Mouse (Mus musculus): Measurements from ENCODE around the gene Rrn3. TPM values are rescaled to one million over a fixed set of nuclear protein-coding genes. Genes with fewer than 3 reads are reported as not detected.
A peak's percentile ranks its signal among the peaks of the same experiment; 100 is the strongest.
"Not testable (repeated sequence)": the region's sequence is repeated elsewhere in the genome, so short reads cannot be mapped to it uniquely, and the experiment has no call there.

Rrn3 gene
- polyA plus RNA-seq, 1 experiment from 2014 or later = 97.8 TPM

DNA sequence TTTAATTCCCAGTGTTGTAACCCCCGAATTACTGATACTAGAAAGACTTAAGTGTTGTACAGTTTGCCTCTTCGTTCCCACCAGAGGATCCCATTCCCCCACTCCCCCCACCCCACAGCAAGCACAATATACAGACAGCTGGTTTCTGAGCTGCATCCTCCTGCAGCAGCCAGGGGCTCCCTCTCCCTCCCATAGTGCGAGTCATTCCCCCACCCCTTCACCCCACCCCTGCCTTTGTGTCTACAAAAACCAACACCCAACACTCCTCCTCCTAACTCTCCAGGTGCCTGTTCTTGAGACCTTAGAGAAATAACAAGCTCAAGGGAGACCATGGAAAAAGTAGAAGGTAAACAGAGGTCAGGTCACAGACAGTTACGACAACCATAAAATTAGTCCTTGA lies 8.9 kb upstream of the Rrn3 start:
- not testable (repeated sequence) for H3K4me1 ChIP-seq (ENCODE audit: control insufficient read depth, insufficient read depth, low read length); H3K27ac ChIP-seq (ENCODE audit: low read depth, low read length); H3K4me2 ChIP-seq (ENCODE audit: low read depth, low read length); H3K4me3 ChIP-seq (ENCODE audit: low read depth, low read length); H3K36me3 ChIP-seq (ENCODE audit: control insufficient read depth, insufficient read depth, low read length); H3K9me3 ChIP-seq (ENCODE audit: control insufficient read depth, low read length); H3K9ac ChIP-seq (replicated peaks; ENCODE audit: low read depth, low read length); ATAC-seq (ENCODE audit: low read depth); H3K27me3 ChIP-seq (ENCODE audit: control insufficient read depth, insufficient read depth, low read length)
- 72% methylated on average over 4 of the region's 4 CpGs for WGBS

DNA sequence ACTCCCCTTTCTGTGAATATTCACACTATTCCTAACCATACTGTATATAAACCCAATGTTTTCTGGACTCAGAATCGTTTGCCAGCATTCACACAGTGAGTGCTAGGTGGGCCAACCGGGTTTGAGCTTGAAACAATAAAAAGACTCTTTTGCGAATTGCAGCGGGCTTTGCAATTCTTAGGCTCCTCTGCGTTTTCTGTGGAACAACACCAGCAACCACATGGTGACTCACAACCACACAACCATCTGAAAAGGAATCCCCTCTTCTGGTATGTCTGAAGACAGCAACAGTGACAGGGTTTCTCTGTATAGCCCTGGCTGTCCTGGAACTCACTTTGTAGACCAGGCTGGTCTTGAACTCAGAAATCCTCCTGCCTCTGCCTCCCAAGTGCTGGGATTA lies 8.5 kb upstream of the Rrn3 start:
- not testable (repeated sequence) for H3K9me3 ChIP-seq (ENCODE audit: control insufficient read depth, low read length); H3K4me2 ChIP-seq (ENCODE audit: low read depth, low read length); ATAC-seq (ENCODE audit: low read depth); H3K9ac ChIP-seq (replicated peaks; ENCODE audit: low read depth, low read length); H3K4me1 ChIP-seq (ENCODE audit: control insufficient read depth, insufficient read depth, low read length); H3K27ac ChIP-seq (ENCODE audit: low read depth, low read length); H3K4me3 ChIP-seq (ENCODE audit: low read depth, low read length); H3K36me3 ChIP-seq (ENCODE audit: control insufficient read depth, insufficient read depth, low read length); H3K27me3 ChIP-seq (ENCODE audit: control insufficient read depth, insufficient read depth, low read length)
- whole genome bisulfite sequencing = 84% methylated on average over 5 of the region's 5 CpGs

DNA sequence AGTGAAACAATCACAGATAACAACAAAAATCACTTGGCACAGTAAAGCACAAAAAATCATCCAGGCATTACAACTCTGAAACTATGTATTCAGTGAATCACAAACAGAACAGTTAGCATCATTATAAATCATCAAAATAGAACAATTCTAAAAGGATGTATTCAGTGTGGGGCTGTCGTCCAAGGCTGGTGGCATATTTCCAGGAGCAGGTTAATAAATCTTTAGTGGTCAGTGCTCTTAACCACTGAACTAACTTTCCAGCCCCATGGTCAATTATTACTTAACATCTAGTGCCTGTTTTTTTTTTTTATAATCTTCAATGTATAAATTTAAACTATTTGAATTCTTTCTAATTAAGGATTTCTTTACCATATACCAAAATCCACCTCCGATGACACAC lies 6.5 kb upstream of the Rrn3 start:
- not testable (repeated sequence) for ATAC-seq (ENCODE audit: low read depth); H3K4me1 ChIP-seq (ENCODE audit: control insufficient read depth, insufficient read depth, low read length); H3K36me3 ChIP-seq (ENCODE audit: control insufficient read depth, insufficient read depth, low read length); H3K9ac ChIP-seq (replicated peaks; ENCODE audit: low read depth, low read length); H3K9me3 ChIP-seq (ENCODE audit: control insufficient read depth, low read length); H3K27ac ChIP-seq (ENCODE audit: low read depth, low read length); H3K4me2 ChIP-seq (ENCODE audit: low read depth, low read length); H3K27me3 ChIP-seq (ENCODE audit: control insufficient read depth, insufficient read depth, low read length); H3K4me3 ChIP-seq (ENCODE audit: low read depth, low read length)
- WGBS = 79% methylated on average over 2 of the region's 2 CpGs

DNA sequence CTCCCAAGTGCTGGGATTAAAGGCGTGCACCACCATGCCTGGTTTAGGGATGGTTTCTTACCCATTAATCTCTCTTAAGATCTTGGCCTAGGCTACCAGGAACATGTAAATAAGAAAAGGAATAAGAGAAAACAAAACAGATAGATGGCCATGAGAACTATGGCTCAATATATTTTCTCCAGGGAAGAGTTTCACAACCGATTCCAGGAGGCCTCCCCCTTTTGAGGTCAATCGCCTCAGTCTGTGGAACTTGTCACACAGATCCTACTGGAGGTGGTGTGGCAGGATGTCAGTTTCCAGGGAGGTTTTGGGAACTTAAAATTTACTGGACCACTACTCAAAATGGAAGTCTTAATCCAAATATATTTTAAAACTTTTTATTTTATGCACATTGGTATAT lies 5.9 kb upstream of the Rrn3 start:
- not testable (repeated sequence) for H3K9me3 ChIP-seq (ENCODE audit: control insufficient read depth, low read length); ATAC-seq (ENCODE audit: low read depth); H3K27me3 ChIP-seq (ENCODE audit: control insufficient read depth, insufficient read depth, low read length); H3K4me1 ChIP-seq (ENCODE audit: control insufficient read depth, insufficient read depth, low read length); H3K27ac ChIP-seq (ENCODE audit: low read depth, low read length); H3K4me2 ChIP-seq (ENCODE audit: low read depth, low read length); H3K36me3 ChIP-seq (ENCODE audit: control insufficient read depth, insufficient read depth, low read length); H3K4me3 ChIP-seq (ENCODE audit: low read depth, low read length); H3K9ac ChIP-seq (replicated peaks; ENCODE audit: low read depth, low read length)
- WGBS = 89% methylated on average over 3 of the region's 3 CpGs

DNA sequence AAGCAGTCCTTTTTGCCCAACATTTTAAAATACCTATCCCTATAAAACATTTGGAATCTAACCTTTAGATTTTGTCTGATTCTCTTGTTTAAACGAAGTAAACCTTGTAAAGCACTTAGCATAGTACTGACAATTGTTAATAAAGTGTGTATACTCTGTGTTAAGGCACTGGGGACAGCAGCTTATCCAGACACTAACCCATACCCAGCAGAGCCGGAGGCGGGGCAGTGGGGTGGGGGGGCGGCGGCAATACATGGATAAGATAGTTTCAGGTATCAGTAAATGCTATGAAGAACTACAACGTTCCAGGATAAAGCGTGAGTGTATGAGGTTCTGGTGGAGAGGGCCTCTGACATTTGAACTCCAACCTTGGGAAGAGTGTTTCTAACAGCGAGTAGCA lies 708 bp downstream of the Rrn3 start:
- H3K27me3 ChIP-seq (ENCODE audit: control insufficient read depth, insufficient read depth, low read length) = no peaks in the 10 kb centered on the region
- no peaks in the 10 kb centered on the region for H3K9me3 ChIP-seq (ENCODE audit: control insufficient read depth, low read length)
- WGBS = 33% methylated on average over 8 of the region's 8 CpGs
- H3K4me2 ChIP-seq (ENCODE audit: low read depth, low read length) = peak overlapping the region; percentile 85
- H3K36me3 ChIP-seq (ENCODE audit: control insufficient read depth, insufficient read depth, low read length) = peaks cover 18% of the 10 kb centered on the region
- H3K9ac ChIP-seq (replicated peaks; ENCODE audit: low read depth, low read length) = peak overlapping the region; percentile 90
- H3K27ac ChIP-seq (ENCODE audit: low read depth, low read length) = no peak overlapping the region
- H3K4me3 ChIP-seq (ENCODE audit: low read depth, low read length) = peak overlapping the region; percentile 97
- H3K4me1 ChIP-seq (ENCODE audit: control insufficient read depth, insufficient read depth, low read length) = peaks cover 12% of the 10 kb centered on the region
- ATAC-seq (ENCODE audit: low read depth) = peak; percentile 30; the same call in 1 of the 2 replicates

DNA sequence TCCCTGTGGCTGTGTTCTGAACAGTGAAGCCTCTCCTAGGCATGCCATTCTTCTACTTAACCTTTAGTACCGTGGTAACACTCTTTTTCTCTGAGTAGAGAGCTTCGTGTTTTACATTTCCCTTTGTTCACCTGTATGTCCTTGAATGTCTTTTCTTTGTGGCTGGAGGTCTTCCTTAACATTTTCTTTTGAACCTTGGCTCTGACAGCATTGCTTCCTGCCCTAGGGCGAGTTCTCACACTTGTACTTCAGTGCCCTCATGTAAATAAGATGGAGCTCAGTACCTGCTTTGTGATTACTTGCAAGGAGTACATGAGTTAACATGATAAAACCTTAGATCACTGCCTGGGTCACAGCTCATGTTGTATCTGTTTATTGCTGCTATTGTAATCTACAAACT lies 5.4 kb downstream of the Rrn3 start:
- Histone ChIP-seq H3K4me2 (ENCODE audit: low read depth, low read length) (no peak overlapping the region), H3K9me3 (ENCODE audit: control insufficient read depth, low read length) (no peaks in the 10 kb centered on the region), H3K9ac (replicated peaks; ENCODE audit: low read depth, low read length) (no peak overlapping the region), H3K4me1 (ENCODE audit: control insufficient read depth, insufficient read depth, low read length) (peaks cover 7% of the 10 kb centered on the region), H3K27ac (ENCODE audit: low read depth, low read length) (no peak overlapping the region), H3K36me3 (ENCODE audit: control insufficient read depth, insufficient read depth, low read length) (peaks cover 52% of the 10 kb centered on the region), H3K27me3 (ENCODE audit: control insufficient read depth, insufficient read depth, low read length) (no peaks in the 10 kb centered on the region), H3K4me3 (ENCODE audit: low read depth, low read length) (no peak overlapping the region)
- no peak for ATAC-seq (ENCODE audit: low read depth)
- 84% methylated on average over 3 of the region's 3 CpGs for WGBS

DNA sequence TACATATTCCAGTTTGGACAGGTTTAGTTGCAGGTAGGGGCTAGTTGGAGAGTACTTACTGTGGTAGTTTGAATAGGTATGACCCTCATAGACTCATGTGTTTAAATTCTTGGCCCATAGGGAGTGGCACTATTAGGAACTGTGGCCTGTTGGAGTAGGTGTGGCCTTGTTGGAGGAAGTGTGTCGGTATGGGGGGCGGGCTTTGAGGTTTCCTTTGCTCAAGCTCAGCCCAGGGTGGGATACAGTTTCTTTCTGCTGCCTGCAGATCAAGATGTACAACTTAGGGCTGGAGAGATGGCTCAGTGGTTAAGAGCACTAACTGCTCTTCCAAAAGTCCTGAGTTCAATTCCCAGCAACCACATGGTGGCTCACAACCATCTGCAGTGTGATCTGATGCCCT lies 12.9 kb downstream of the Rrn3 start:
- not testable (repeated sequence) for H3K27me3 ChIP-seq (ENCODE audit: control insufficient read depth, insufficient read depth, low read length); H3K27ac ChIP-seq (ENCODE audit: low read depth, low read length); ATAC-seq (ENCODE audit: low read depth); H3K4me3 ChIP-seq (ENCODE audit: low read depth, low read length); H3K4me1 ChIP-seq (ENCODE audit: control insufficient read depth, insufficient read depth, low read length); H3K4me2 ChIP-seq (ENCODE audit: low read depth, low read length); H3K9ac ChIP-seq (replicated peaks; ENCODE audit: low read depth, low read length); H3K9me3 ChIP-seq (ENCODE audit: control insufficient read depth, low read length)
- H3K36me3 ChIP-seq (ENCODE audit: control insufficient read depth, insufficient read depth, low read length) = peaks cover 76% of the 10 kb centered on the region
- WGBS = 93% methylated on average over 2 of the region's 2 CpGs

DNA sequence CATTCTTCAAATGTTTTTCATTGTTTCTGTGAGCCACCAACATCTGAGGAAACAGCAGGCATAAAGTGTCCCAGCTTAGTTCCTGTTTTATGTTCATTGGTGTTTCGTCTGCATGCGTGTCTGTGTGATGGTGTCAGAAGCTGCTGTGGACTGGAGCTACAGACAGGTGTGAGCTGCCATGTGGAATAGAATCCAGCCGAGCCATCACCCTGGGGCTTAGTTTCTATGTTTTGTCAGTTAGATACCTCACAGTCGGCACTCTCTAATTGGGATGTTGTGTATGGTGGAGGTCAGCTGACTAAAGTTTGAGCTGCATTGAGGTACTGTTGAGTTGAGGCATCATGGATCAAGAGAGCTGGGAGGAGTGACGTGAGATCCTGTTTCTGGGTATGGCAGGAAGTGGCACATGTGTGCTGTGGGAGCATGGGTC lies 16.3 kb downstream of the Rrn3 start:
- no peaks in the 10 kb centered on the region for H3K9me3 ChIP-seq (ENCODE audit: control insufficient read depth, low read length)
- WGBS = 93% methylated on average over 5 of the region's 5 CpGs
- no peak overlapping the region for H3K4me3 ChIP-seq (ENCODE audit: low read depth, low read length)
- no peak overlapping the region for H3K27ac ChIP-seq (ENCODE audit: low read depth, low read length)
- H3K4me2 ChIP-seq (ENCODE audit: low read depth, low read length) = no peak overlapping the region
- peaks cover 77% of the 10 kb centered on the region for H3K36me3 ChIP-seq (ENCODE audit: control insufficient read depth, insufficient read depth, low read length)
- H3K27me3 ChIP-seq (ENCODE audit: control insufficient read depth, insufficient read depth, low read length) = no peaks in the 10 kb centered on the region
- no peak overlapping the region for H3K9ac ChIP-seq (replicated peaks; ENCODE audit: low read depth, low read length)
- ATAC-seq (ENCODE audit: low read depth) = no peak
- no peaks in the 10 kb centered on the region for H3K4me1 ChIP-seq (ENCODE audit: control insufficient read depth, insufficient read depth, low read length)

DNA sequence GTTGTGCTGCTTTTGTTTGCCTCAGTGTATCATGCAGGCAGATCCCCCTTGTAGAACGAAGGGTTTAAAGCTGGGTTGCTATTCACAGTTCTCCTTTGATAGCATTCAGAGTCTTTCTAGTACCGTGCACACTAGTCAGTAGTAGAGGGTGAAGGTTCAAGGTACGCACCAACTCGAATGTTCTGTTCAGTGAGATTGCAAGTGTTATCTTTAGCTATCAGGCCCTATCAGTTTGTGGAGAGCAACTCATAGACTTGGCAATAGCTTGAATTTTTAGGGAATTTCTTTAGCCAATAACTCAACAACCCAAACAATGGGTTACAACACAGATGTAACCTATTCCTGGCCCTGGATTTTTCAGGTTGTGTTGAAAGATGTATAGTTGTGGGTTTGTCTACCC lies 20.7 kb downstream of the Rrn3 start:
- Histone ChIP-seq H3K27ac (ENCODE audit: low read depth, low read length) (no peak overlapping the region), H3K4me3 (ENCODE audit: low read depth, low read length) (no peak overlapping the region), H3K9ac (replicated peaks; ENCODE audit: low read depth, low read length) (no peak overlapping the region), H3K4me2 (ENCODE audit: low read depth, low read length) (no peak overlapping the region), H3K4me1 (ENCODE audit: control insufficient read depth, insufficient read depth, low read length) (no peaks in the 10 kb centered on the region), H3K36me3 (ENCODE audit: control insufficient read depth, insufficient read depth, low read length) (peaks cover 61% of the 10 kb centered on the region), H3K9me3 (ENCODE audit: control insufficient read depth, low read length) (no peaks in the 10 kb centered on the region), H3K27me3 (ENCODE audit: control insufficient read depth, insufficient read depth, low read length) (no peaks in the 10 kb centered on the region)
- WGBS = over 99% methylated on average over 4 of the region's 4 CpGs
- ATAC-seq (ENCODE audit: low read depth) = no peak

DNA sequence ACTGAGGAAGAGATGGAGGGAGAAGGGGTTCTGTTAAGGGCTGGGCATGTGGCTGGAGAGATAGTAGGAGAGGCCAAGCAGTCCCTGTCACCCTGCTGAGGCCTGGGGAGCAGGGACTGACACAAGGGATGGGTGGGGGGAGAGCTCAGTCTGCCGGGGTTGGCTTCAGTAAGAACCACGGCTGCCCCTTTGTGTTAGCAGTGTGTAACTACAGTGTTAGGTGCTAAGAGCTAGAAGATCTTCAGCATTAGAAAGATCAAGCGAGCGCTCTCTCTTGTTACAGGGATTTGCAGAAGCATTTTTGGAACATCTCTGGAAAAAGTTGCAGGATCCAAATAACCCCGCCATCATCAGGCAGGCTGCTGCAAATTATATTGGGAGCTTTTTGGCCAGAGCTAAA lies 24.2 kb downstream of the Rrn3 start:
- no peaks in the 10 kb centered on the region for H3K9me3 ChIP-seq (ENCODE audit: control insufficient read depth, low read length)
- H3K27me3 ChIP-seq (ENCODE audit: control insufficient read depth, insufficient read depth, low read length) = no peaks in the 10 kb centered on the region
- H3K4me3 ChIP-seq (ENCODE audit: low read depth, low read length) = no peak overlapping the region
- H3K27ac ChIP-seq (ENCODE audit: low read depth, low read length) = no peak overlapping the region
- no peaks in the 10 kb centered on the region for H3K4me1 ChIP-seq (ENCODE audit: control insufficient read depth, insufficient read depth, low read length)
- peaks cover 66% of the 10 kb centered on the region for H3K36me3 ChIP-seq (ENCODE audit: control insufficient read depth, insufficient read depth, low read length)
- H3K4me2 ChIP-seq (ENCODE audit: low read depth, low read length) = no peak overlapping the region
- no peak overlapping the region for H3K9ac ChIP-seq (replicated peaks; ENCODE audit: low read depth, low read length)
- 90% methylated on average over 5 of the region's 5 CpGs for WGBS
- no peak for ATAC-seq (ENCODE audit: low read depth)
